Mouse (Mus musculus) embryonic facial prominence, embryonic 12.5 days (tissue): Measurements from ENCODE around the gene Slc6a21. TPM values are rescaled to one million over a fixed set of nuclear protein-coding genes. Genes with fewer than 3 reads are reported as not detected.

Experiments used
- ATAC-seq: fragments of 200-750 bp; cut with Nextera tagmentation; 2 replicates; pipeline ENCODE4 v1.8.0; 2017; ENCODE audit not compliant: insufficient number of reproducible peaks, insufficient read depth, low FRiP score, low TSS enrichment
- H3K27ac ChIP-seq: fragments of 300-500 bp; sonication (generic); 2 replicates; pipeline ENCODE4 v1.5.1; 2016; ENCODE audit warnings: mild to moderate bottlenecking
- H3K27me3 ChIP-seq: fragments of 300-500 bp; sonication (generic); 2 replicates; pipeline ENCODE4 v1.6.1; 2016; ENCODE audit warnings: mild to moderate bottlenecking, moderate library complexity
- H3K36me3 ChIP-seq: fragments of 300-500 bp; sonication (generic); 2 replicates; pipeline ENCODE4 v1.6.1; 2016; ENCODE audit warnings: mild to moderate bottlenecking
- H3K4me1 ChIP-seq: fragments of 300-500 bp; sonication (generic); 2 replicates; pipeline ENCODE4 v1.6.1; 2016
- H3K4me2 ChIP-seq: fragments of 300-500 bp; sonication (generic); replicated peaks from 2 replicates; pipeline ENCODE4 v1.6.1; 2016; ENCODE audit warnings: mild to moderate bottlenecking, moderate library complexity
- H3K4me3 ChIP-seq: fragments of 300-500 bp; sonication (generic); 2 replicates; pipeline ENCODE4 v1.5.1; 2016; ENCODE audit warnings: mild to moderate bottlenecking
- H3K9ac ChIP-seq: fragments of 300-500 bp; sonication (generic); 2 replicates; pipeline ENCODE4 v1.6.1; 2016; ENCODE audit warnings: mild to moderate bottlenecking, moderate library complexity
- H3K9me3 ChIP-seq: fragments of 300-500 bp; sonication (generic); 2 replicates; pipeline ENCODE4 v1.6.1; 2016; ENCODE audit warnings: mild to moderate bottlenecking, moderate library complexity
- WGBS: fragments of 180-500 bp; shearing (Covaris S2); methylation state at CpG from one replicate; pipeline ENCODE4 v1.1.7; 2016; 5-methylcytosine and 5-hydroxymethylcytosine counted together
- polyA plus RNA-seq: library from polyadenylated mRNA; unstranded; fragments of >200 nt; fragmentation: Nextera tagmentation; extraction: Ambion mirVana; gene quantifications from 2 replicates; pipeline ENCODE4 v1.2.1, GENCODE M21; 2016

Gene Slc6a21
- not detected in 2 replicates for polyA plus RNA-seq

GRCm38 (mm10) chr7:45277136-45277760, at the start of gene Slc6a21:
TSS of gene Slc6a21 (plus strand) at chr7:45277513.
- no peak within 1 kb of the TSS for H3K27ac ChIP-seq
- ATAC-seq, result no peak
- peaks cover 10% of the 10 kb centered on the region for H3K27me3 ChIP-seq

GRCm38 (mm10) chr7:45228548-45228947, 48.8 kb upstream of the Slc6a21 start:
- Histone ChIP-seq H3K9ac (no peak overlapping the region), H3K27me3 (no peaks in the 10 kb centered on the region), H3K4me2 (no peak overlapping the region), H3K4me3 (no peak overlapping the region), H3K36me3 (peaks cover 86% of the 10 kb centered on the region), H3K4me1 (peaks cover 5% of the 10 kb centered on the region; the same call in 1 of the 2 replicates), H3K9me3 (no peaks in the 10 kb centered on the region), H3K27ac (no peak overlapping the region)
- 96% methylated on average over 18 of the region's 18 CpGs for WGBS
- ATAC-seq, result no peak

More at GRCm38 (mm10) chr7:45277136-45277760, at the start of gene Slc6a21:
- Histone ChIP-seq H3K9me3 (no peaks in the 10 kb centered on the region), H3K4me2 (peak within 1 kb of the TSS; percentile 50), H3K4me1 (no peaks in the 10 kb centered on the region), H3K36me3 (no peaks in the 10 kb centered on the region), H3K4me3 (peak within 1 kb of the TSS; percentile 33), H3K9ac (peak within 1 kb of the TSS; percentile 25; the same call in 1 of the 2 replicates)
- 7% methylated on average over 44 of the region's 44 CpGs for WGBS

GRCm38 (mm10) chr7:45229046-45229445, 48.3 kb upstream of the Slc6a21 start:
- Histone ChIP-seq H3K27me3 (no peaks in the 10 kb centered on the region), H3K9me3 (no peaks in the 10 kb centered on the region), H3K9ac (no peak overlapping the region), H3K27ac (no peak overlapping the region), H3K4me1 (peaks cover 10% of the 10 kb centered on the region), H3K4me2 (no peak overlapping the region), H3K4me3 (no peak overlapping the region), H3K36me3 (peaks cover 83% of the 10 kb centered on the region)
- WGBS, result 97% methylated on average over 8 of the region's 8 CpGs
- no peak for ATAC-seq

GRCm38 (mm10) chr7:45229459-45230203, 47.7 kb upstream of the Slc6a21 start:
- H3K9me3 ChIP-seq, result no peaks in the 10 kb centered on the region

GRCm38 (mm10) chr7:45231192-45231591, 46.1 kb upstream of the Slc6a21 start:
- Histone ChIP-seq H3K4me2 (no peak overlapping the region), H3K9me3 (no peaks in the 10 kb centered on the region), H3K9ac (no peak overlapping the region), H3K27me3 (0 out of 2 replicates have a peak, but pooled peaks cover 4% of the 10 kb centered on the region), H3K36me3 (peaks cover 61% of the 10 kb centered on the region), H3K27ac (no peak overlapping the region), H3K4me1 (peaks cover 28% of the 10 kb centered on the region), H3K4me3 (no peak overlapping the region)
- 93% methylated on average over 12 of the region's 12 CpGs for WGBS
- no peak for ATAC-seq

More at GRCm38 (mm10) chr7:45229459-45230203, 47.7 kb upstream of the Slc6a21 start:
- ATAC-seq, result no peak
- Histone ChIP-seq H3K4me2 (no peak overlapping the region), H3K36me3 (peaks cover 77% of the 10 kb centered on the region), H3K4me3 (no peak overlapping the region), H3K27me3 (no peaks in the 10 kb centered on the region), H3K27ac (no peak overlapping the region), H3K4me1 (peaks cover 16% of the 10 kb centered on the region), H3K9ac (no peak overlapping the region)
- WGBS, result 91% methylated on average over 7 of the region's 7 CpGs

DNA sequence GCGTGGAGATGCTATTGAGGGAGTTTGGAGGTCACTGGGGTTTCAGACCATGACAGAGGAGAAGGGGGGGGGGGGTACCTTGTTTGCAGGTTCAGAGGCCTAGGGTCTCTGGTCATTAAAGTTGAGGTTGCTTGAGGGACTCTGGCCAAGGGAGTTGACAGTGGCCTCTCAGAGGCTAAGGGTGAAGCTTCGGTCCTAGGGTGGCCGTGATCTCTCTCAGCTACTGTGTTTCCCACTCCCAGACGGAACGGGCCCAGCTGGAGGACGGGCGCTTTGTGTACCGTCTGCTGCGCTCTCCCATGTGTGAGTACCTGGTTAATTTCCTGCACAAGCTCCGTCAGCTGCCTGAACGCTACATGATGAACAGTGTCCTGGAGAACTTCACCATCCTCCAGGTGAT, 45.4 kb upstream of the Slc6a21 start:
- Histone ChIP-seq H3K9ac (no peak overlapping the region), H3K36me3 (peaks cover 54% of the 10 kb centered on the region), H3K4me2 (no peak overlapping the region), H3K4me3 (no peak overlapping the region), H3K27ac (no peak overlapping the region), H3K4me1 (peaks cover 28% of the 10 kb centered on the region), H3K9me3 (no peaks in the 10 kb centered on the region), H3K27me3 (peaks cover 6% of the 10 kb centered on the region; the same call in 1 of the 2 replicates)
- WGBS, result 87% methylated on average over 11 of the region's 11 CpGs
- ATAC-seq, result no peak

- Histone ChIP-seq H3K27me3 (peaks cover 9% of the 10 kb centered on the region; the same call in 1 of the 2 replicates), H3K36me3 (peaks cover 46% of the 10 kb centered on the region), H3K4me2 (no peak overlapping the region), H3K9me3 (no peaks in the 10 kb centered on the region), H3K27ac (no peak overlapping the region), H3K4me1 (peaks cover 28% of the 10 kb centered on the region), H3K9ac (no peak overlapping the region), H3K4me3 (no peak overlapping the region)
- ATAC-seq, result no peak
- WGBS, result 68% methylated on average over 13 of the region's 13 CpGs
Measured at GRCm38 (mm10) chr7:45232716-45233465, 44.4 kb upstream of the Slc6a21 start.

GRCm38 (mm10) chr7:45233580-45234332, 43.6 kb upstream of the Slc6a21 start:
- ATAC-seq, result no peak
- Histone ChIP-seq H3K4me3 (no peak overlapping the region), H3K27me3 (peaks cover 16% of the 10 kb centered on the region), H3K27ac (peak overlapping the region; percentile 55; the same call in 1 of the 2 replicates), H3K4me2 (peak overlapping the region; percentile 48; the same call in 1 of the 2 replicates), H3K4me1 (peaks cover 28% of the 10 kb centered on the region), H3K9me3 (no peaks in the 10 kb centered on the region), H3K36me3 (peaks cover 37% of the 10 kb centered on the region), H3K9ac (no peak overlapping the region; the same call in 1 of the 2 replicates)
- 25% methylated on average over 20 of the region's 20 CpGs for WGBS

- no peak overlapping the region; the same call in 1 of the 2 replicates for H3K4me3 ChIP-seq
- WGBS, result 11% methylated on average over 29 of the region's 29 CpGs
Measured at GRCm38 (mm10) chr7:45234333-45234841, 42.9 kb upstream of the Slc6a21 start.

GRCm38 (mm10) chr7:45234922-45235571, 42.3 kb upstream of the Slc6a21 start:
- Histone ChIP-seq H3K36me3 (peaks cover 25% of the 10 kb centered on the region), H3K4me2 (peak overlapping the region; percentile 48), H3K4me3 (peak overlapping the region; percentile 16; the same call in 1 of the 2 replicates), H3K4me1 (peaks cover 28% of the 10 kb centered on the region), H3K27me3 (peaks cover 24% of the 10 kb centered on the region), H3K9ac (peak overlapping the region; percentile 41; the same call in 1 of the 2 replicates), H3K27ac (peak overlapping the region; percentile 69), H3K9me3 (no peaks in the 10 kb centered on the region)
- ATAC-seq, result peak; percentile 76
- 3% methylated on average over 21 of the region's 21 CpGs for WGBS

More at GRCm38 (mm10) chr7:45234333-45234841, 42.9 kb upstream of the Slc6a21 start:
- peaks cover 22% of the 10 kb centered on the region for H3K27me3 ChIP-seq
- no peaks in the 10 kb centered on the region for H3K9me3 ChIP-seq
- no peak overlapping the region; the same call in 1 of the 2 replicates for H3K9ac ChIP-seq
- peak overlapping the region; percentile 48 for H3K4me2 ChIP-seq
- H3K27ac ChIP-seq, result peak overlapping the region; percentile 55; the same call in 1 of the 2 replicates
- H3K4me1 ChIP-seq, result peaks cover 28% of the 10 kb centered on the region
- peaks cover 31% of the 10 kb centered on the region for H3K36me3 ChIP-seq
- ATAC-seq, result no peak
